Mouse (Mus musculus) 3134 (cell line): ENCODE data around the gene Rabep2.
"Not testable (repeated sequence)": the region's sequence is repeated elsewhere in the genome, so short reads cannot be mapped to it uniquely, and the experiment has no call there.

Source experiments
- DNase-seq: peaks from one replicate; pipeline ENCODE4 v3.0.0-alpha.2; 2011; ENCODE audit warnings: low spot score; ENCODE audit not compliant: insufficient read length; ENCODE audit errors: extremely low read depth

Gene Rabep2

GRCm38 (mm10) chr7:126487617-126488385 lies 59.2 kb downstream of the Rabep2 start:
- DNase-seq = not testable (repeated sequence)

DNA sequence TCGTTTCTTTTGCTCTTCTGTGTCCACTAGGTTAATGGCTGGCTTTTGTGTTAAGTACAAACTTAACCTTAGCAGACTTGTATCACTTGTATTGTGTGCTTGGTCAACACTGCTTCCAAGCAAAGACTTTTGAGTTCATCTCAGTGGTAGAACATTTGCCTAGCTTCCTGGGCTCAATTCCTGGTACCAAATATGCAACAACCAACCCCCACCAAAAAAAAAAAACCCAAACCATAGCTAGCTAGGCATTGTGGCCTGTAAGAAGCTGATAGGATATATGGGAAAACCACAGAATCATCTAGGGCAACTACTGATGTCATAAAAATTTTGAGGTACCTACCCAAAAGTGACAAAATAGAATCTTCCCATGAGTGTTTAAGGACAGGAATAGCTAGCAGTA lies 62.4 kb downstream of the Rabep2 start:
- DNase-seq = no peak

- DNase-seq = no peak
These were observed 63.4 kb downstream of the Rabep2 start for GRCm38 (mm10) chr7:126491973-126492372.

DNA sequence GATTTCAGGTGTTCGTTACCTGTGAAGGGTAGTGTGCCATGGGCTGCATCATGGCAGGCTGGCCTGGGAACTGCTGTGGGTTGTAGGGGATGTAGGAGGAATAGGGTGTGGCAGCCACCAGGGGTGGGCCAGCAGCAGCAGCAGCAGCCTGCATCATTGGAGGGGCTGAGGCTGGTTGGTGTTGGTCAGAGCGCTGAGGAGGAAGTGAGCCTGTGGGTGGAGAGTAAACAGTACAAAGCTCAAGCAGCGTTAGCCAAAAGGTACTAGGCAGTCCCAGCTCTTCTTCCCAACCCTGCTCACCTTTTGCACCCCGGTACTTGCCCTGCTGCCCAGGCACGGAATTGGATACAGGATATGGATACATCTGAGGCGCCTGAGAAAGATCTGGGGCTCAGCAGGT lies 65.6 kb downstream of the Rabep2 start:
- DNase-seq = no peak

DNA sequence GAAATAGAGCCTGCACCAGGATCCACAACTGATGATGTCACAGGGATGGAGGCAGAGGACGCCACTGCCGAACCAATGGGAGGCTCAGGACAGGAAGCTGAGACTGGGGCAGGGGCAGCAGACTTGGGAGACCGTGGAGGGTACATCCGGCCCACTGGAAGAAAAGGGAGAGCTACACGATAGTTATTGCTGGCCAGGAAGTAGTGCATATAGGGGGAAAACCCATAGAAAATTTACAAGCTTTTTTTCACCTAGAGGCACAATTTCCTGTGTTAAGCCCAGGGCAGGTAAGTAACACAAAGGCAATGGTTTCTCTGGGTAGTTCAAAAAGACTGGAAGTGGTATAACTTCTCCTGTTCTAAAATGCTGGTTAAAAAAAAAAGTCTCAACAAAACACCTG lies 67.9 kb downstream of the Rabep2 start:
- DNase-seq = no peak

- DNase-seq = no peak
These were observed 69.4 kb downstream of the Rabep2 start for GRCm38 (mm10) chr7:126497966-126498365.
